Mouse (Mus musculus) forebrain, embryonic 16.5 days (tissue): ENCODE results near the gene 0610009B22Rik. TPM values are rescaled to one million over a fixed set of nuclear protein-coding genes. Genes with fewer than 3 reads are reported as not detected.

Source experiments
- ATAC-seq: fragments of 200-750 bp; cut with Nextera tagmentation; 2 replicates; pipeline ENCODE4 v1.8.0; 2017; ENCODE audit warnings: mild to moderate bottlenecking, moderate library complexity
- H3K27ac ChIP-seq: fragments of 300-500 bp; sonication (generic); 2 replicates; pipeline ENCODE4 v1.5.1; 2014; ENCODE audit warnings: low read length, control low read depth
- H3K27me3 ChIP-seq: fragments of 300-500 bp; sonication (generic); replicated peaks from 2 replicates; pipeline ENCODE4 v1.6.1; 2014; ENCODE audit warnings: low read length; ENCODE audit not compliant: control insufficient read depth, insufficient read depth
- H3K36me3 ChIP-seq: fragments of 300-500 bp; sonication (generic); 2 replicates; pipeline ENCODE4 v1.6.1; 2014; ENCODE audit not compliant: control insufficient read depth, insufficient read depth
- H3K4me1 ChIP-seq: fragments of 300-500 bp; sonication (generic); replicated peaks from 2 replicates; pipeline ENCODE4 v1.6.1; 2014; ENCODE audit warnings: low read length; ENCODE audit not compliant: control insufficient read depth, insufficient read depth
- H3K4me2 ChIP-seq: fragments of 300-500 bp; sonication (generic); 2 replicates; pipeline ENCODE4 v1.6.1; 2014; ENCODE audit warnings: mild to moderate bottlenecking, low read length, control low read depth
- H3K4me3 ChIP-seq: fragments of 300-500 bp; sonication (generic); replicated peaks from 2 replicates; pipeline ENCODE4 v1.5.1; 2014; ENCODE audit warnings: mild to moderate bottlenecking, low read length, control low read depth
- H3K9ac ChIP-seq: fragments of 300-500 bp; sonication (generic); replicated peaks from 2 replicates; pipeline ENCODE4 v1.6.1; 2014; ENCODE audit warnings: low read depth, low read length, control low read depth
- H3K9me3 ChIP-seq: fragments of 300-500 bp; sonication (generic); 2 replicates; pipeline ENCODE4 v1.6.1; 2016; ENCODE audit warnings: low read length; ENCODE audit not compliant: control insufficient read depth
- WGBS: fragments of 180-500 bp; shearing (Covaris S2); extraction: QIAGEN DNeasy Blood & Tissue Kit; methylation state at CpG from one replicate; pipeline ENCODE4 v1.1.7; 2014; 5-methylcytosine and 5-hydroxymethylcytosine counted together
- polyA plus RNA-seq: library from polyadenylated mRNA; unstranded; fragments of >200 nt; fragmentation: Nextera tagmentation; extraction: Ambion mirVana; gene quantifications from 2 replicates; pipeline ENCODE4 v1.2.1, GENCODE M21; 2015

0610009B22Rik gene
- polyA plus RNA-seq, 1 experiment from 2014 or later: 82.5 TPM

DNA sequence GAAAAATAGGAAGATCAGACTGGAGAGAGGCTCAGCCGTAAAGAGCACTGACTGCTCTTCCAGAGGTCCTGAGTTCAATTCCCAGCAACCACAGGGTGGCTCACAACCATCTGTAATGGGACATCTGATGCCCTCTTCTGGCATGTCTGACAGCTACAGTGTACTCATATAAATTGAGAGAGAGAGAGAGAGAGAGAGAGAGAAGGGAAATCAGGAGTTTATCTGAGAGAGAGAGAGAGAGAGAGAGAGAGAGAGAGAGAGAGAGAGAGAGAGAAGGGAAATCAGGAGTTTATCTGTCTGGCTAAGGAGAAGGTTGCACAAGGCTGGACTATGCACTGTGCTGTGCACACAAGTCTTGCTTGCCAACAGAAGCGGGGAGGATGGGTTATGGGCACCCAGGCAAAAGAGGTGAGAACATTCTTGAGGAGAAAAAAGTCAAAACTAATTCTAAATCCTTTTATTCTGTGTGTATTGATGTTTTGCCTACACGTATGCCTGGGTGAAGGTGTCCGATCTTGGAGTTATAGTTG lies 35.7 kb downstream of the 0610009B22Rik start:
- peaks cover 2% of the 10 kb centered on the region; the same call in 1 of the 2 replicates for H3K27me3 ChIP-seq
- H3K4me3 ChIP-seq: no peak overlapping the region
- no peaks in the 10 kb centered on the region for H3K36me3 ChIP-seq
- WGBS: 94% methylated on average over 4 of the region's 4 CpGs
- no peaks in the 10 kb centered on the region for H3K9me3 ChIP-seq
- H3K4me2 ChIP-seq: no peak overlapping the region
- peaks cover 16% of the 10 kb centered on the region for H3K4me1 ChIP-seq
- H3K27ac ChIP-seq: no peak overlapping the region
- H3K9ac ChIP-seq: no peak overlapping the region
- ATAC-seq: no peak

- H3K4me1 ChIP-seq: peaks cover 16% of the 10 kb centered on the region
- no peaks in the 10 kb centered on the region for H3K9me3 ChIP-seq
- peak; percentile 82 for ATAC-seq
- H3K27me3 ChIP-seq: peaks cover 2% of the 10 kb centered on the region; the same call in 1 of the 2 replicates
- no peak within 1 kb of the TSS for H3K27ac ChIP-seq
- H3K9ac ChIP-seq: peak within 1 kb of the TSS; percentile 70
- under 1% methylated on average over 69 of the region's 70 CpGs for WGBS
- H3K36me3 ChIP-seq: no peaks in the 10 kb centered on the region
- H3K4me3 ChIP-seq: peak within 1 kb of the TSS; percentile 54
- peak within 1 kb of the TSS; percentile 91 for H3K4me2 ChIP-seq
Measured at GRCm38 (mm10) chr11:51650691-51651515, 37.8 kb downstream of the 0610009B22Rik start, which contains the start of the genes N4bp3 and D930048N14Rik. Gene N4bp3 (minus strand): TSS chr11:51650842. Gene D930048N14Rik (plus strand): TSS chr11:51650954.

DNA sequence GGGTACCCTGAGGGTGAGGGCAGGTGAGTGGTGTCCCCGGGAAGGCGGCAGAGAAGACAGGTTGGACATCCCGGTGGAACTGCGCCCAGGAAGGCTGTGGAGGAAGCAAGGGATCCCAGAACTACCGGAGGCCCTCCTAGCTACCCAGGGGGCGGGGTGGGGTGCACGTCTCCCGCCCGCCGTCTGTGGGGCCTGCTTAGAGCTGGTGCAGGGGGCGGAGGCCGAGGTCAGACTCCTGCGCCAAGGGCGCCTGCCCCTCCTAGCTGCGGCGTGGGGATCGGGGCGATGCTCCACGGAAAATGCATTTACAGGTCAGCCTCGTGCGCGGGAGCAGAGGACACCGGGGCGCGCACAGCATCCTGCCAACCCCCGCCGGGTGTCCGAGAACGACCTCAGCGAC lies 38.4 kb downstream of the 0610009B22Rik start:
- Histone ChIP-seq H3K9ac (peak overlapping the region; percentile 70), H3K4me3 (peak overlapping the region; percentile 54), H3K27me3 (peaks cover 2% of the 10 kb centered on the region; the same call in 1 of the 2 replicates), H3K4me2 (peak overlapping the region; percentile 91), H3K27ac (no peak overlapping the region), H3K36me3 (no peaks in the 10 kb centered on the region), H3K9me3 (no peaks in the 10 kb centered on the region), H3K4me1 (peaks cover 16% of the 10 kb centered on the region)
- 2% methylated on average over 29 of the region's 30 CpGs for WGBS
- peak; percentile 21 for ATAC-seq

- H3K27ac ChIP-seq: no peak overlapping the region
- peak overlapping the region; percentile 70 for H3K9ac ChIP-seq
- ATAC-seq: no peak
- peaks cover 16% of the 10 kb centered on the region for H3K4me1 ChIP-seq
- peak overlapping the region; percentile 54 for H3K4me3 ChIP-seq
- 2% methylated on average over 7 of the region's 7 CpGs for WGBS
- no peaks in the 10 kb centered on the region for H3K9me3 ChIP-seq
- peaks cover 2% of the 10 kb centered on the region; the same call in 1 of the 2 replicates for H3K27me3 ChIP-seq
- H3K4me2 ChIP-seq: peak overlapping the region; percentile 91
- no peaks in the 10 kb centered on the region for H3K36me3 ChIP-seq
Measured at GRCm38 (mm10) chr11:51649889-51650199, 38.8 kb downstream of the 0610009B22Rik start.

- Histone ChIP-seq H3K27me3 (peaks cover 2% of the 10 kb centered on the region; the same call in 1 of the 2 replicates), H3K9ac (peak overlapping the region; percentile 12; the same call in 1 of the 2 replicates), H3K36me3 (no peaks in the 10 kb centered on the region), H3K4me1 (peaks cover 16% of the 10 kb centered on the region), H3K9me3 (no peaks in the 10 kb centered on the region), H3K4me2 (peak overlapping the region; percentile 91), H3K27ac (no peak overlapping the region), H3K4me3 (peak overlapping the region; percentile 54)
- ATAC-seq: no peak
- WGBS: 34% methylated on average over 11 of the region's 11 CpGs
Measured at GRCm38 (mm10) chr11:51649111-51649888, 39.4 kb downstream of the 0610009B22Rik start.

GRCm38 (mm10) chr11:51648566-51648965 lies 40.1 kb downstream of the 0610009B22Rik start:
- peaks cover 2% of the 10 kb centered on the region; the same call in 1 of the 2 replicates for H3K27me3 ChIP-seq
- H3K9ac ChIP-seq: no peak overlapping the region
- peaks cover 16% of the 10 kb centered on the region for H3K4me1 ChIP-seq
- H3K9me3 ChIP-seq: no peaks in the 10 kb centered on the region
- no peak for ATAC-seq
- no peak overlapping the region for H3K4me3 ChIP-seq
- H3K27ac ChIP-seq: no peak overlapping the region
- 21% methylated on average over 3 of the region's 3 CpGs for WGBS
- no peaks in the 10 kb centered on the region for H3K36me3 ChIP-seq
- no peak overlapping the region for H3K4me2 ChIP-seq

- Histone ChIP-seq H3K36me3 (no peaks in the 10 kb centered on the region), H3K9me3 (no peaks in the 10 kb centered on the region), H3K27ac (no peak overlapping the region), H3K27me3 (peaks cover 2% of the 10 kb centered on the region; the same call in 1 of the 2 replicates), H3K9ac (no peak overlapping the region), H3K4me1 (peaks cover 16% of the 10 kb centered on the region), H3K4me3 (no peak overlapping the region), H3K4me2 (no peak overlapping the region)
- ATAC-seq: no peak
- WGBS: 88% methylated on average over 15 of the region's 15 CpGs
Measured at GRCm38 (mm10) chr11:51646751-51647667, 41.7 kb downstream of the 0610009B22Rik start.

DNA sequence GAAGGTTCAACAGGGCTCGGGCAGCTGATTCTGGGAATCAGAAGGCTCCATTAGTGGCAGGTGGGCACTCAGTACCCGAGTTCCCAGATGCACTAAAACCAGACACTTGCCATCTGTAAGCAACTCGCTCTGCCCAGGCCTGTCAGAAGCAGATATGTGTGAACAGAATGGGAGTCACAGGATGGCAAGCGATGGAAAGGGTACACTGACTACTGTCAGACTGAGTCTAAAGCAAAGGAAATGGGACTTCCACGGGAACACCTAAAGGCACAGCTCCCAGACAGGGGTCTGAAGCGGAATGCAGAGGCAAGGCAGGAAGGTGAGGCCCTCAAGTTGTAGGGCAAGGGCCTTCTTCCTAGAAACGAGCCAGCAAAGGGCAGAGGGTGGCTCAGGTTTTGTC lies 42.4 kb downstream of the 0610009B22Rik start:
- Histone ChIP-seq H3K4me3 (no peak overlapping the region), H3K27me3 (peaks cover 2% of the 10 kb centered on the region; the same call in 1 of the 2 replicates), H3K9ac (no peak overlapping the region), H3K4me2 (no peak overlapping the region), H3K9me3 (no peaks in the 10 kb centered on the region), H3K36me3 (no peaks in the 10 kb centered on the region), H3K4me1 (peaks cover 15% of the 10 kb centered on the region), H3K27ac (no peak overlapping the region)
- WGBS: 92% methylated on average over 7 of the region's 7 CpGs
- no peak for ATAC-seq
